ENCODE assay signal across 27 mouse cellular contexts in genomic region chr11:90739501-90739900, GRCm38 (mm10). TPM values are rescaled to one million over a fixed set of nuclear protein-coding genes. Genes with fewer than 3 reads are reported as not detected.
DNase-seq lines count a peak whose midpoint lies in the region; ATAC-seq and TF ChIP-seq lines count a peak whose summit lies in the region.
"Had no signal": no experiment of that assay in that cellular context is flagged by ENCODE, and none has a peak within 500 bp of the region (broad histone marks: within the 10 kb centered on the region; RNA-seq: fewer than 3 reads in every experiment).

No protein-coding gene starts in this region.

- H3K4me1 ChIP-seq in embryonic facial prominence, embryonic 11.5 days (ENCODE audit: control insufficient read depth, insufficient read depth, low read length), result no peaks in the 10 kb centered on the region
- 0 out of 2 replicates have a peak, but pooled peaks cover 4% of the 10 kb centered on the region for H3K4me1 ChIP-seq in embryonic facial prominence, embryonic 10.5 days
- H3K4me1 ChIP-seq in kidney, adult 2 months (ENCODE audit: control insufficient read depth, insufficient read depth, low read length), result no peaks in the 10 kb centered on the region
- H3K4me1 ChIP-seq: embryonic facial prominence, embryonic 12.5 days; embryonic facial prominence, embryonic 15.5 days; heart, embryonic 12.5 days; heart, embryonic 15.5 days; intestine, embryonic 15.5 days had no signal

- H3K9me3 ChIP-seq in embryonic facial prominence, embryonic 11.5 days (replicated peaks; ENCODE audit: control insufficient read depth, low read length), result no peaks in the 10 kb centered on the region
- H3K9me3 ChIP-seq in embryonic facial prominence, embryonic 10.5 days, result no peaks in the 10 kb centered on the region
- H3K9me3 ChIP-seq: embryonic facial prominence, embryonic 12.5 days; embryonic facial prominence, embryonic 15.5 days; heart, embryonic 12.5 days; heart, embryonic 15.5 days; hindbrain, embryonic 10.5 days; hindbrain, embryonic 13.5 days; intestine, embryonic 15.5 days had no signal

- H3K4me3 ChIP-seq in embryonic facial prominence, embryonic 11.5 days (ENCODE audit: low read depth, low read length), result no peak overlapping the region
- H3K4me3 ChIP-seq in embryonic facial prominence, embryonic 10.5 days, result no peak overlapping the region
- no peak overlapping the region for H3K4me3 ChIP-seq in kidney, adult 2 months (ENCODE audit: insufficient read depth, low read depth, low read length)
- H3K4me3 ChIP-seq: embryonic facial prominence, embryonic 12.5 days; embryonic facial prominence, embryonic 15.5 days; gastrocnemius, adult 2 months; heart, embryonic 12.5 days; heart, embryonic 15.5 days; hindbrain, embryonic 10.5 days; hindbrain, embryonic 13.5 days; intestine, embryonic 15.5 days had no signal

- 82% methylated on average over 3 of the region's 3 CpGs for WGBS in embryonic facial prominence, embryonic 11.5 days
- WGBS in embryonic facial prominence, embryonic 10.5 days, result 84% methylated on average over 3 of the region's 3 CpGs
- WGBS in kidney, adult 2 months, result 68% methylated on average over 3 of the region's 3 CpGs

- no peak for ATAC-seq in embryonic facial prominence, embryonic 11.5 days (replicated peaks; ENCODE audit: insufficient number of reproducible peaks, low FRiP score, low TSS enrichment, low read depth)
- ATAC-seq: activated CD4-positive, CD25-positive, alpha-beta regulatory T cell, adult 4 months; forebrain, embryonic 14.5 days; forebrain, postnatal 0 days; hindbrain, embryonic 16.5 days; intestine, embryonic 15.5 days had no signal

- no peak overlapping the region for H3K4me2 ChIP-seq in embryonic facial prominence, embryonic 11.5 days (ENCODE audit: low read depth, low read length)
- H3K4me2 ChIP-seq: embryonic facial prominence, embryonic 12.5 days; embryonic facial prominence, embryonic 15.5 days; heart, embryonic 12.5 days; heart, embryonic 15.5 days; hindbrain, embryonic 13.5 days; intestine, embryonic 15.5 days had no signal

- H3K9ac ChIP-seq in embryonic facial prominence, embryonic 11.5 days (replicated peaks; ENCODE audit: low read length), result no peak overlapping the region
- H3K9ac ChIP-seq: embryonic facial prominence, embryonic 12.5 days; embryonic facial prominence, embryonic 15.5 days; forebrain, postnatal 0 days; heart, embryonic 12.5 days; heart, embryonic 15.5 days; hindbrain, embryonic 13.5 days; intestine, embryonic 15.5 days had no signal

- H3K36me3 ChIP-seq in embryonic facial prominence, embryonic 11.5 days (replicated peaks; ENCODE audit: control insufficient read depth, insufficient read depth, low read depth, low read length), result no peaks in the 10 kb centered on the region
- H3K36me3 ChIP-seq in embryonic facial prominence, embryonic 10.5 days (replicated peaks), result no peaks in the 10 kb centered on the region
- H3K36me3 ChIP-seq in kidney, adult 2 months (ENCODE audit: control insufficient read depth, insufficient read depth, low read length), result no peaks in the 10 kb centered on the region
- H3K36me3 ChIP-seq: embryonic facial prominence, embryonic 12.5 days; embryonic facial prominence, embryonic 15.5 days; heart, embryonic 12.5 days; heart, embryonic 15.5 days; hindbrain, embryonic 10.5 days; hindbrain, embryonic 13.5 days; intestine, embryonic 15.5 days had no signal

- H3K27me3 ChIP-seq in embryonic facial prominence, embryonic 11.5 days (ENCODE audit: control insufficient read depth, insufficient read depth, low read length), result no peaks in the 10 kb centered on the region
- H3K27me3 ChIP-seq in embryonic facial prominence, embryonic 10.5 days (replicated peaks; ENCODE audit: low read depth, poor library complexity, severe bottlenecking), result no peaks in the 10 kb centered on the region
- H3K27me3 ChIP-seq in kidney, adult 2 months (replicated peaks; ENCODE audit: control insufficient read depth, insufficient read depth, low read length), result no peaks in the 10 kb centered on the region; the same call in 1 of the 2 replicates
- H3K27me3 ChIP-seq: embryonic facial prominence, embryonic 12.5 days; embryonic facial prominence, embryonic 15.5 days; heart, embryonic 12.5 days; heart, embryonic 15.5 days; hindbrain, embryonic 13.5 days; intestine, embryonic 15.5 days had no signal

- DNase-seq in adrenal gland, postnatal 10 days, result peak; percentile 51
- no peak for DNase-seq in adrenal gland, postnatal 4 days (ENCODE audit: low spot score in 2 of 2)
- DNase-seq in embryonic facial prominence, embryonic 11.5 days (ENCODE audit: low spot score), result peak; percentile 4
- DNase-seq in embryonic facial prominence, embryonic 10.5 days (ENCODE audit: low spot score), result no peak
- DNase-seq in kidney, adult 2 months, result peak; percentile 16
- no peak for DNase-seq in kidney, adult 18-20 months
- DNase-seq in kidney, postnatal 25 days, result peak; percentile 38 to 89
- DNase-seq in kidney, adult 9 months, result no peak
- DNase-seq: adrenal gland, adult 8-10 months; cerebellum, adult 11 months; cerebellum, adult 2 months; embryo, embryonic 11 days; forebrain, postnatal 0 days; gastrocnemius, adult 2 months; heart, adult 18-20 months; heart, postnatal 10 days; heart, postnatal 36 days had no signal

- TF ChIP-seq POLR2A in kidney, adult 2 months (IDR thresholded peaks at IDR 0.05; ENCODE audit: low read depth, low read length), result no peak

- no peak overlapping the region for H3K27ac ChIP-seq in embryonic facial prominence, embryonic 11.5 days (replicated peaks; ENCODE audit: low read depth, low read length)
- H3K27ac ChIP-seq in embryonic facial prominence, embryonic 10.5 days (replicated peaks), result no peak overlapping the region
- H3K27ac ChIP-seq in kidney, adult 2 months (ENCODE audit: insufficient read depth, low read depth, low read length), result no peak overlapping the region
- H3K27ac ChIP-seq: embryonic facial prominence, embryonic 12.5 days; embryonic facial prominence, embryonic 15.5 days; gastrocnemius, adult 2 months; heart, embryonic 15.5 days; hindbrain, embryonic 10.5 days; hindbrain, embryonic 13.5 days; intestine, embryonic 15.5 days had no signal

- no peak for TF ChIP-seq CTCF in kidney, adult 2 months (conservative IDR thresholded peaks at IDR 0.05; ENCODE audit: insufficient read depth, insufficient read length, low read depth, low read length)

RNA-seq across cellular contexts. Expression of gene Tom1l1, which starts 51.3 kb away (rescaled TPM):
- total RNA-seq in adrenal gland, postnatal 10 days (2021), result 10 to 100 TPM; 25.0 to 31.4 TPM
- total RNA-seq in adrenal gland, postnatal 4 days (2021), result 10 to 100 TPM; 31.2 to 35.5 TPM
- 20.6 and 22.1 TPM in 2 replicates for polyA plus RNA-seq in embryonic facial prominence, embryonic 11.5 days (2014; fragmentation: Nextera tagmentation; extraction: Ambion mirVana)
- polyA plus RNA-seq in embryonic facial prominence, embryonic 10.5 days (2016; fragmentation: Nextera tagmentation; extraction: Ambion mirVana), result 19.3 and 20.6 TPM in 2 replicates
- polyA plus RNA-seq in kidney, adult 2 months (2012; rRNA removed), result 7.0 and 8.4 TPM in 2 replicates

Comparison
In these comparisons a context has a peak if more than half of its experiments do, and no peak if none do; other contexts are left out.
1. DNase-seq: peak in adrenal gland, postnatal 10 days (single experiment), embryonic facial prominence, embryonic 11.5 days (single experiment), kidney, adult 2 months (single experiment) and kidney, postnatal 25 days (2 of 2); none in adrenal gland, postnatal 4 days (0 of 2), embryonic facial prominence, embryonic 10.5 days (single experiment), kidney, adult 18-20 months (single experiment) and kidney, adult 9 months (single experiment).